Mouse (Mus musculus): ENCODE measurements around the gene Patj. TPM values are rescaled to one million over a fixed set of nuclear protein-coding genes. Genes with fewer than 3 reads are reported as not detected.

The Patj gene
- polyA plus RNA-seq, 1 experiment from 2014 or later = 21.1 TPM

GRCm38 (mm10) chr4:98563506-98564195 lies 168.1 kb downstream of the Patj start:
- ATAC-seq = 0 out of 2 replicates have a peak, but pooled peaks have one; percentile 39
- WGBS = 62% methylated on average over 10 of the region's 10 CpGs

GRCm38 (mm10) chr4:98564196-98564865 lies 168.7 kb downstream of the Patj start:
- peak overlapping the region; percentile 60; the same call in 1 of the 2 replicates for H3K27ac ChIP-seq
- H3K27me3 ChIP-seq (replicated peaks) = no peaks in the 10 kb centered on the region
- peak; percentile 45; the same call in 1 of the 2 replicates for ATAC-seq
- H3K36me3 ChIP-seq = no peaks in the 10 kb centered on the region
- no peak overlapping the region for H3K4me3 ChIP-seq (replicated peaks)
- no peaks in the 10 kb centered on the region; the same call in 1 of the 2 replicates for H3K4me1 ChIP-seq (replicated peaks)
- no peak overlapping the region for H3K4me2 ChIP-seq (replicated peaks)
- H3K9me3 ChIP-seq = no peaks in the 10 kb centered on the region
- no peak overlapping the region for H3K9ac ChIP-seq
- WGBS = 58% methylated on average over 6 of the region's 6 CpGs

More at GRCm38 (mm10) chr4:98563506-98564195, 168.1 kb downstream of the Patj start:
- Histone ChIP-seq H3K9ac (no peak overlapping the region), H3K4me2 (replicated peaks) (no peak overlapping the region), H3K27ac (peak overlapping the region; percentile 60), H3K4me1 (replicated peaks) (no peaks in the 10 kb centered on the region; the same call in 1 of the 2 replicates), H3K9me3 (no peaks in the 10 kb centered on the region), H3K36me3 (no peaks in the 10 kb centered on the region), H3K4me3 (replicated peaks) (no peak overlapping the region), H3K27me3 (replicated peaks) (no peaks in the 10 kb centered on the region)

- H3K27ac ChIP-seq = no peak overlapping the region
- H3K4me2 ChIP-seq (replicated peaks) = no peak overlapping the region
- no peak overlapping the region for H3K4me3 ChIP-seq (replicated peaks)
- H3K36me3 ChIP-seq = no peaks in the 10 kb centered on the region
- 92% methylated on average over 6 of the region's 6 CpGs for WGBS
- no peaks in the 10 kb centered on the region for H3K4me1 ChIP-seq (replicated peaks)
- no peak overlapping the region for H3K9ac ChIP-seq
- no peaks in the 10 kb centered on the region for H3K9me3 ChIP-seq
- ATAC-seq = no peak
- H3K27me3 ChIP-seq (replicated peaks) = no peaks in the 10 kb centered on the region
Measured at GRCm38 (mm10) chr4:98566741-98567140, 171.2 kb downstream of the Patj start.

GRCm38 (mm10) chr4:98567457-98567856 lies 171.9 kb downstream of the Patj start:
- no peak for ATAC-seq
- 75% methylated on average over 9 of the region's 9 CpGs for WGBS
- H3K4me1 ChIP-seq (replicated peaks) = no peaks in the 10 kb centered on the region

GRCm38 (mm10) chr4:98569904-98570303 lies 174.3 kb downstream of the Patj start:
- Histone ChIP-seq H3K4me1 (replicated peaks) (no peaks in the 10 kb centered on the region), H3K27me3 (replicated peaks) (no peaks in the 10 kb centered on the region), H3K36me3 (no peaks in the 10 kb centered on the region), H3K4me2 (replicated peaks) (no peak overlapping the region), H3K9ac (no peak overlapping the region), H3K27ac (no peak overlapping the region), H3K9me3 (no peaks in the 10 kb centered on the region), H3K4me3 (replicated peaks) (no peak overlapping the region)
- 34% methylated on average over 4 of the region's 4 CpGs for WGBS
- ATAC-seq = no peak

More at GRCm38 (mm10) chr4:98567457-98567856, 171.9 kb downstream of the Patj start:
- H3K36me3 ChIP-seq = no peaks in the 10 kb centered on the region
- no peaks in the 10 kb centered on the region for H3K9me3 ChIP-seq
- no peak overlapping the region for H3K9ac ChIP-seq
- no peak overlapping the region for H3K4me2 ChIP-seq (replicated peaks)
- no peak overlapping the region for H3K4me3 ChIP-seq (replicated peaks)
- no peak overlapping the region for H3K27ac ChIP-seq
- no peaks in the 10 kb centered on the region for H3K27me3 ChIP-seq (replicated peaks)

DNA sequence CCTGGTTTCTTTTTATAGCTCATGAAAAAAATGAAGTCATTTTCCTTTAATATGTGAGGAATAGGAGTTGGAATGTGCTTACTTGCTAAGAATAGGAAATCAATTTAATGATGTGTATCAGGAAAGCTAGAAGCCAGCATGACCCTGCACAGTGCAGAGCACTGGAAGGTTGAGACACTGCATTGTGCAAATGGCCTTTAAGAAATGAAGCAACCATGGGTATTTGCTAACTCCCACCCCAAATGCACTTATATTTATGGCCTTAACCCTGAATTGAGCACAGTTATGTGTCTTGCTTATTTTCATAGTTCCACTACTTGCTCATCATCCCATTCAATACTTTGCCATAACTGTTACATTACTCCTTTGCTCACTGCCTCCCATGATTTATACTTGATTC lies 181.7 kb downstream of the Patj start:
- Histone ChIP-seq H3K9ac (no peak overlapping the region), H3K4me3 (replicated peaks) (no peak overlapping the region), H3K4me1 (replicated peaks) (no peaks in the 10 kb centered on the region), H3K27me3 (replicated peaks) (no peaks in the 10 kb centered on the region), H3K4me2 (replicated peaks) (no peak overlapping the region), H3K36me3 (no peaks in the 10 kb centered on the region), H3K9me3 (no peaks in the 10 kb centered on the region), H3K27ac (no peak overlapping the region)
- no peak for ATAC-seq

- H3K27ac ChIP-seq = no peak overlapping the region
- no peaks in the 10 kb centered on the region for H3K9me3 ChIP-seq
- ATAC-seq = 0 out of 2 replicates have a peak, but pooled peaks have one; percentile 20
- no peaks in the 10 kb centered on the region for H3K36me3 ChIP-seq
- no peaks in the 10 kb centered on the region for H3K4me1 ChIP-seq (replicated peaks)
- H3K9ac ChIP-seq = no peak overlapping the region
- 79% methylated on average over 3 of the region's 3 CpGs for WGBS
- H3K4me3 ChIP-seq (replicated peaks) = no peak overlapping the region
- no peak overlapping the region for H3K4me2 ChIP-seq (replicated peaks)
- H3K27me3 ChIP-seq (replicated peaks) = no peaks in the 10 kb centered on the region
Measured at GRCm38 (mm10) chr4:98577957-98578541, 182.5 kb downstream of the Patj start.

- Histone ChIP-seq H3K4me2 (replicated peaks) (no peak overlapping the region), H3K27me3 (replicated peaks) (no peaks in the 10 kb centered on the region), H3K9me3 (no peaks in the 10 kb centered on the region), H3K36me3 (no peaks in the 10 kb centered on the region), H3K27ac (no peak overlapping the region), H3K4me1 (replicated peaks) (no peaks in the 10 kb centered on the region), H3K4me3 (replicated peaks) (no peak overlapping the region), H3K9ac (no peak overlapping the region)
- ATAC-seq = no peak
- WGBS = 76% methylated on average over 8 of the region's 8 CpGs
Measured at GRCm38 (mm10) chr4:98581456-98581855, 185.9 kb downstream of the Patj start.

GRCm38 (mm10) chr4:98584023-98584422 lies 188.4 kb downstream of the Patj start:
- no peak overlapping the region for H3K9ac ChIP-seq
- H3K9me3 ChIP-seq = no peaks in the 10 kb centered on the region
- ATAC-seq = no peak
- no peaks in the 10 kb centered on the region for H3K36me3 ChIP-seq
- no peak overlapping the region for H3K4me3 ChIP-seq (replicated peaks)
- H3K4me1 ChIP-seq (replicated peaks) = no peaks in the 10 kb centered on the region
- H3K4me2 ChIP-seq (replicated peaks) = no peak overlapping the region
- 85% methylated on average over 5 of the region's 5 CpGs for WGBS
- no peak overlapping the region for H3K27ac ChIP-seq
- H3K27me3 ChIP-seq (replicated peaks) = no peaks in the 10 kb centered on the region

DNA sequence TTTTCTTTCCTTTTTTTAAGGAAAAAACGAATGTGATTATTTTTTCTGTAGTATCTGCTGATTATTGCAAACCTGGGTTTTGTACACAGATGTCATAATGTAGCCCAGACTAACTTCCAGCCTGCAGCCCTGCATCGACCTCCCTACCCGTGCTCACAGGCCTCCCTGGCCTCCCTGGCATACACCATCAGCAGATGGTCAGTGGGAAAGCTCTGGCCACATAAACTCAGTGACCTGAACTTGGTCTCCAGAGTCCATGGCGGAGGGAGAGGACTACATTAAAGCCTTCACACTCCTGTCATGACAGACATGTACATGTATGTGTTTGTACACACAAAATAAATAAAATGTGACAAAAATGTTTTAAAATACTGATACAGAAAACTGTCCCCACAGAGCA lies 190.7 kb downstream of the Patj start:
- no peaks in the 10 kb centered on the region for H3K9me3 ChIP-seq
- H3K27ac ChIP-seq = no peak overlapping the region
- H3K4me1 ChIP-seq (replicated peaks) = no peaks in the 10 kb centered on the region
- H3K4me3 ChIP-seq (replicated peaks) = no peak overlapping the region
- no peaks in the 10 kb centered on the region for H3K27me3 ChIP-seq (replicated peaks)
- no peak overlapping the region for H3K4me2 ChIP-seq (replicated peaks)
- no peaks in the 10 kb centered on the region for H3K36me3 ChIP-seq
- no peak for ATAC-seq
- no peak overlapping the region for H3K9ac ChIP-seq
- WGBS = 68% methylated on average over 4 of the region's 4 CpGs

DNA sequence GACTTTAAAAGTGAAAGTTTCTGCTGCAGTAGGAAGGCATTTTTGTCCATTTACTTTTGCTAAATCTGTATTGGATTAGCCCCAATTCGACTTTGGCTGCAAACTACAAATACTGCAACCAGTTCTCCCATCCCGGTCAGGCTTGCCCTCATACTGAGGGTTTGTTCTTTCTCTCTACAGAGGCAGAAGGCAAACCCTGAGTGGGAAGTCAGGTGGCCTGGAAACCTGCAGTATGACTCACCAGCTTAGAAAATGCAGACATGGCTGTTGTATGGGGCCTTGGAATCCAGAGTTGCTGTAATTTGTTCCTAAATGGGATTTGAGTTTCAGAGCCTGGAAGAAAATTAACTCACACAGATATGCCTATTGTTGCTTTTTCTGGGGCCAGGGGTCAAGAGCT lies 192.1 kb downstream of the Patj start:
- Histone ChIP-seq H3K4me1 (replicated peaks) (no peaks in the 10 kb centered on the region), H3K27me3 (replicated peaks) (no peaks in the 10 kb centered on the region), H3K27ac (no peak overlapping the region), H3K36me3 (no peaks in the 10 kb centered on the region), H3K9me3 (no peaks in the 10 kb centered on the region), H3K4me3 (replicated peaks) (no peak overlapping the region), H3K9ac (no peak overlapping the region), H3K4me2 (replicated peaks) (no peak overlapping the region)
- WGBS = 83% methylated on average over 2 of the region's 2 CpGs
- no peak for ATAC-seq

DNA sequence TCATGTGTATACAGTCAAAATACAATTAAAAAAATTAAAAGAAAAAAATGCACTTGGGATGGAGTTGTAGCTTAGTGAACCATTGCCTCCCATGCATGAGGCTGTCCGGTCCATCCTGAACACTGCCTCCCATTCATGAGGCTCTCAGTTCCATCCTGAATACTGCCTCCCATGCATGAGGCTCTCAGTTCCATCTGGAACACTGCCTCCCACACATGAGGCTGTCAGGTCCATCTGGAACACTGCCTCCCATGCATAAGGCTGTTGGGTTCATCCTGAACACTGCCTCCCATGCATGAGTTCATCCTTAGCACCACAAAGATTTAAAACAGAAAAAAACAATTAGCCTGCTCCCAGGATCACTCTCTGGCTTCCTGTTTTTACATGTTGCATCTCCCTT lies 198.4 kb downstream of the Patj start:
- Histone ChIP-seq H3K9ac (no peak overlapping the region), H3K4me1 (replicated peaks) (no peaks in the 10 kb centered on the region), H3K4me3 (replicated peaks) (no peak overlapping the region), H3K27me3 (replicated peaks) (no peaks in the 10 kb centered on the region), H3K4me2 (replicated peaks) (no peak overlapping the region), H3K9me3 (no peaks in the 10 kb centered on the region), H3K36me3 (no peaks in the 10 kb centered on the region), H3K27ac (no peak overlapping the region)
- WGBS = 91% methylated on average over 1 of the region's 1 CpGs
- no peak for ATAC-seq

Measured in intestine, embryonic 15.5 days (tissue).